Mouse (Mus musculus): Measurements from ENCODE around the gene Gpr22. TPM values are rescaled to one million over a fixed set of nuclear protein-coding genes. Genes with fewer than 3 reads are reported as not detected.

The Gpr22 gene
- polyA plus RNA-seq, 1 experiment from 2014 or later: 4.9 TPM

Other genes starting within 250 kb of the Gpr22 start
- 10.6 and 12.6 TPM in 2 replicates for gene Cbll1, start 214.3 kb downstream of the Gpr22 start, polyA plus RNA-seq (2016; fragmentation: Nextera tagmentation; extraction: Ambion mirVana)
- gene Slc26a4, start 154.0 kb downstream of the Gpr22 start, polyA plus RNA-seq (2016; fragmentation: Nextera tagmentation; extraction: Ambion mirVana): 0.05 and 0.18 TPM in 2 replicates
- gene Bcap29, start 79.3 kb downstream of the Gpr22 start, polyA plus RNA-seq (2016; fragmentation: Nextera tagmentation; extraction: Ambion mirVana): 36.5 and 45.3 TPM in 2 replicates
- gene Dus4l, start 59.1 kb downstream of the Gpr22 start, polyA plus RNA-seq (2016; fragmentation: Nextera tagmentation; extraction: Ambion mirVana): 7.4 and 11.4 TPM in 2 replicates
- 26.1 and 31.0 TPM in 2 replicates for gene Cog5, start 59.1 kb downstream of the Gpr22 start, polyA plus RNA-seq (2016; fragmentation: Nextera tagmentation; extraction: Ambion mirVana)
- gene Hbp1, start 236.6 kb upstream of the Gpr22 start, polyA plus RNA-seq (2016; fragmentation: Nextera tagmentation; extraction: Ambion mirVana): 84.4 and 84.7 TPM in 2 replicates

All from heart, embryonic 10.5 days (tissue).